Mouse (Mus musculus): Measurements from ENCODE around the gene Ufsp2.

- TF ChIP-seq POLR2A (IDR thresholded peaks at IDR 0.05; ENCODE audit: borderline replicate concordance, control insufficient read depth, low read depth, low read length): no peak
- TF ChIP-seq CTCF (IDR thresholded peaks at IDR 0.05; ENCODE audit: control insufficient read depth, insufficient read depth, low read length): no peak
These were observed 47.4 kb downstream of the Ufsp2 start for GRCm38 (mm10) chr8:46022758-46023157.

All from bone marrow, adult 2 months (tissue).